Mouse (Mus musculus): ENCODE measurements around the gene Sbp.

DNA sequence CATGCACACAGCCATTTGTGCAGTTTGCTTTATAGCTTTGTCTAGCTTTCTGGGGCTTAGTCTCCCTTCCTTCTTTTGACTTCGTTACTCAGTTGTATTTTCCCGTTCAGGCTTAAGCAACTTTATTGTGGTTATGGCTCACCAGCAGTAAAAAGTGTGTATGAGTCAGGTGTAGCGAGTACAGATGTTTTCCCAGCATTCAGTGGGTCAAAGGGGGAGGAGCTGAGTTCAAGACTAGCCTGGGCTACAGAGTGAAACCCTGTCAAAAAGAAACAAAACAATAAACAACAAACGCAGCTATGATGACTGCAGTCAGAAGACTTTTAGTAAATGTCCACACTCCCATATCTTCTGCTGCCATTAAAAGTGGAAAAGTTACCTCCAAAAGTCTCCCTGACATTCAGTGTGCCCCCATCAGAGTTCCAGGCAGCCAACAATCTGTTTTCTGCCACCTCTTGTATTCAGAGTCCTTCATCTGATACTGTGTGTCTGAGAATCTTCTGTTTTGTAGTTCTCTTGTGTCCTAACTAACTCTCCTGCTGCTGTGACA is 20.2 kb downstream of the Sbp start:
- TF ChIP-seq CTCF (IDR thresholded peaks at IDR 0.05; ENCODE audit: control insufficient read depth, insufficient read depth, insufficient replicate concordance, low read depth, low read length): no peak
- TF ChIP-seq POLR2A (IDR thresholded peaks at IDR 0.05; ENCODE audit: control insufficient read depth, low read depth, low read length): no peak
